Mouse (Mus musculus): ENCODE measurements around the gene Tmem120a. TPM values are rescaled to one million over a fixed set of nuclear protein-coding genes. Genes with fewer than 3 reads are reported as not detected.

Tmem120a gene
- polyA plus RNA-seq, 1 experiment, result 14.4 TPM

DNA sequence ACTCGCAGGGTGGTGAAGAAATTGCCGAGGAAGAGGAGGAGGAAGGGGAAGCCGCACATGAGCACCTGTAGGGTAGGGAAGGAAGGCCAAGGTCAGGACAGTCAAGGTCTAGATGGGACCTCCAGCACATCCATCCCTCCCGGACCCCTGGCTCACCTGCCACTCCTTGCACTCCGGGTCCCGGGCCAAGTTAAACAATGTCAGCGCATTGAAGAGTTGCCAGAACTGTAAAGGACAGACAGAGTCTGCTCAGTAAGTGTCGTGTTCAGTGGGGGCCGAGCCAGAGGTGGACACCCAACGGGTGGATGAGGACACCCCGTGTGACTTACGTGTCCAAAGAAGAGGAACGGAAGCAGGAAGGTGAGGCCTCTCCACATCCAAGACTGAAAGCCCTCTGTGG lies 8.5 kb downstream of the Tmem120a start:
- Histone ChIP-seq H3K4me1 (ENCODE audit: control insufficient read depth, insufficient read depth, low read length) (no peaks in the 10 kb centered on the region), H3K4me3 (ENCODE audit: insufficient read depth, low read length) (no peak overlapping the region), H3K27ac (ENCODE audit: insufficient read depth, low read length) (no peak overlapping the region)
- TF ChIP-seq POLR2A (IDR thresholded peaks at IDR 0.05; ENCODE audit: extremely low read depth, insufficient read depth, low read length) (no peak), CTCF (IDR thresholded peaks at IDR 0.05; ENCODE audit: extremely low read depth, insufficient read depth, low read length) (no peak)

DNA sequence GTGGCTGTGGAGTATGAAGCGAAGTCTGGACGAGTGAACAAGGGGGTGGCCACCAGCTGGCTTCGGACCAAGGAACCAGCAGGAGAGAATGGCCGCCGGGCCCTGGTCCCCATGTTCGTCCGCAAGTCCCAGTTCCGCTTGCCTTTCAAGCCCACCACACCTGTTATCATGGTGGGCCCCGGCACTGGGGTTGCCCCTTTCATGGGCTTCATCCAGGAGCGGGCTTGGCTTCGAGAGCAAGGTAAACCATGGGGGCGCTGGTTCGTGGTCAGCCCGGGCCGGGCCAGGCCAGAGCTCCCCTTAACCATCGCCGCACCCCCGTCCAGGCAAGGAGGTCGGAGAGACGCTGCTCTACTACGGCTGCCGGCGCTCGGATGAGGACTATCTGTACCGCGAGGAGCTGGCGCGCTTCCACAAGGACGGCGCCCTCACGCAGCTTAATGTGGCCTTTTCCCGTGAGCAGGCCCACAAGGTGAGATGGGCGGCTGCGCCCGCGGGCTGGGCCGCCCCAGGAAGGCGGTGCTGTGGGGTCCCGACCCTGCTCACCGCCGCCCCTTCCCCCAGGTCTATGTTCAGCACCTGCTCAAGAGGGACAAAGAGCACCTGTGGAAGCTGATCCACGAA lies 10.1 kb downstream of the Tmem120a start:
- Histone ChIP-seq H3K4me1 (ENCODE audit: control insufficient read depth, insufficient read depth, low read length) (no peaks in the 10 kb centered on the region), H3K27ac (ENCODE audit: insufficient read depth, low read length) (no peak overlapping the region), H3K4me3 (ENCODE audit: insufficient read depth, low read length) (no peak overlapping the region)
- TF ChIP-seq POLR2A (IDR thresholded peaks at IDR 0.05; ENCODE audit: extremely low read depth, insufficient read depth, low read length), result no peak
- no peak for TF ChIP-seq CTCF (IDR thresholded peaks at IDR 0.05; ENCODE audit: extremely low read depth, insufficient read depth, low read length)

DNA sequence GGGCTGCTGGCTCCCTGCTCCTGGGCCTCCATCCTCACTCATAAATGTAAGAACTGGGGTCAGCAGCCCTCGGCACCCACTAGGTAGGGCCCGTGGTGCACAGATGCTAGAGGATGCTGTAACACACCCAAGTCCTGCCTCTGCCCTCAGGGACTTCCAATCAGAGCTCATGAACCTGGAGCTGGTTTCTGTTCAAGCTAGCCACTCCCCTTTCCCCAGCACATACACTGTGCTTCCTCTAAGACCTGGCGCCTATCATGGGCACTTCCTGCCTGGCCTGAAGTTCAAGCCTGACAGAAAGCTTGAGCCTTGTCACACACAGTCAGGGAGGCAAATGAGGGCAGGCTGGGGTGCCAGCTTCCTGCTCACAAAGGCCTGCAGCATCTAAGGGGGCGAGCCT lies 11.2 kb downstream of the Tmem120a start:
- H3K4me3 ChIP-seq (ENCODE audit: insufficient read depth, low read length), result no peak overlapping the region
- TF ChIP-seq CTCF (IDR thresholded peaks at IDR 0.05; ENCODE audit: extremely low read depth, insufficient read depth, low read length), result no peak
- TF ChIP-seq POLR2A (IDR thresholded peaks at IDR 0.05; ENCODE audit: extremely low read depth, insufficient read depth, low read length), result no peak
- no peaks in the 10 kb centered on the region for H3K4me1 ChIP-seq (ENCODE audit: control insufficient read depth, insufficient read depth, low read length)
- no peak overlapping the region for H3K27ac ChIP-seq (ENCODE audit: insufficient read depth, low read length)

- Histone ChIP-seq H3K4me3 (ENCODE audit: insufficient read depth, low read length) (no peak overlapping the region), H3K27ac (ENCODE audit: insufficient read depth, low read length) (no peak overlapping the region), H3K4me1 (ENCODE audit: control insufficient read depth, insufficient read depth, low read length) (no peaks in the 10 kb centered on the region)
- no peak for TF ChIP-seq CTCF (IDR thresholded peaks at IDR 0.05; ENCODE audit: extremely low read depth, insufficient read depth, low read length)
- TF ChIP-seq POLR2A (IDR thresholded peaks at IDR 0.05; ENCODE audit: extremely low read depth, insufficient read depth, low read length), result no peak
Observed at GRCm38 (mm10) chr5:135731322-135731721, 12.9 kb downstream of the Tmem120a start.

- Histone ChIP-seq H3K4me3 (ENCODE audit: insufficient read depth, low read length) (no peak overlapping the region), H3K4me1 (ENCODE audit: control insufficient read depth, insufficient read depth, low read length) (peaks cover under 1% of the 10 kb centered on the region; the same call in 1 of the 2 replicates), H3K27ac (ENCODE audit: insufficient read depth, low read length) (no peak overlapping the region)
- TF ChIP-seq POLR2A (IDR thresholded peaks at IDR 0.05; ENCODE audit: extremely low read depth, insufficient read depth, low read length) (no peak), CTCF (IDR thresholded peaks at IDR 0.05; ENCODE audit: extremely low read depth, insufficient read depth, low read length) (no peak)
Observed at GRCm38 (mm10) chr5:135730916-135731315, 13.3 kb downstream of the Tmem120a start.

DNA sequence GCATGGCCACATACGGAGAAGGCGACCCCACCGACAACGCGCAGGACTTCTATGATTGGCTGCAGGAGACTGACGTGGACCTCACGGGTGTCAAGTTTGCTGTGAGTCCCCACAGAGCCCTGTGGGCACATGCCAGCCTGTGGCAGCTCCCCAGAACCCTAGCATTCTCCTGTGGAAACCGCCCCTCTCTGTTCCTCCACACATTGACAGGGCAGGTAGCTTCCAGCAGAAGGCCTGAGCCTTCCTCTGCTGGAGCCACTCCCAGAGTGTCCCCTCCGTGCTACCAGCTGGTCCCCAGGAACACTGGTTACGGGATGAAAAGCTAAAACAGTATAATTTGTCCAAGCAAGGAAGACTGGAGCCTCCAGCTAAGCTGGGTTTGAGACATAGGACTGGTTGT lies 14.0 kb downstream of the Tmem120a start:
- TF ChIP-seq CTCF (IDR thresholded peaks at IDR 0.05; ENCODE audit: extremely low read depth, insufficient read depth, low read length) (no peak), POLR2A (IDR thresholded peaks at IDR 0.05; ENCODE audit: extremely low read depth, insufficient read depth, low read length) (no peak)
- Histone ChIP-seq H3K4me1 (ENCODE audit: control insufficient read depth, insufficient read depth, low read length) (peaks cover 2% of the 10 kb centered on the region; the same call in 1 of the 2 replicates), H3K27ac (ENCODE audit: insufficient read depth, low read length) (no peak overlapping the region), H3K4me3 (ENCODE audit: insufficient read depth, low read length) (no peak overlapping the region)

DNA sequence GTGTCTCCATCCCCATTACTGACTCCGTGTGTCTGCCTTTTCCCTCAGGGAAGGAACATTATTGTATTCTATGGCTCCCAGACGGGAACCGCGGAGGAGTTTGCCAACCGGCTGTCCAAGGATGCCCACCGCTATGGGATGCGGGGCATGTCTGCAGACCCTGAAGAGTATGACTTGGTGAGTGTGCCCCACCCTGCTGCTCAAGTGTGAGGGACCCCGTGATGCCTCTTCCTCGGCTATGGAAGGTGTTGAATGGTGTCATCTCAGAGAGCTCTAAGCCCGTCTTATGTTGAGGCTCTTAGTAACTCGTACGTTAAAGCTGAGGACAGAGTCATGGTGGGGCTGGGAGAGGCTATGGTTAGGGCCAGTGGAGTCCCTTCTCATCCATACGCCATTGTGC lies 14.9 kb downstream of the Tmem120a start:
- H3K4me1 ChIP-seq (ENCODE audit: control insufficient read depth, insufficient read depth, low read length), result peaks cover 4% of the 10 kb centered on the region; the same call in 1 of the 2 replicates
- no peak overlapping the region for H3K4me3 ChIP-seq (ENCODE audit: insufficient read depth, low read length)
- no peak for TF ChIP-seq CTCF (IDR thresholded peaks at IDR 0.05; ENCODE audit: extremely low read depth, insufficient read depth, low read length)
- no peak for TF ChIP-seq POLR2A (IDR thresholded peaks at IDR 0.05; ENCODE audit: extremely low read depth, insufficient read depth, low read length)
- no peak overlapping the region for H3K27ac ChIP-seq (ENCODE audit: insufficient read depth, low read length)

DNA sequence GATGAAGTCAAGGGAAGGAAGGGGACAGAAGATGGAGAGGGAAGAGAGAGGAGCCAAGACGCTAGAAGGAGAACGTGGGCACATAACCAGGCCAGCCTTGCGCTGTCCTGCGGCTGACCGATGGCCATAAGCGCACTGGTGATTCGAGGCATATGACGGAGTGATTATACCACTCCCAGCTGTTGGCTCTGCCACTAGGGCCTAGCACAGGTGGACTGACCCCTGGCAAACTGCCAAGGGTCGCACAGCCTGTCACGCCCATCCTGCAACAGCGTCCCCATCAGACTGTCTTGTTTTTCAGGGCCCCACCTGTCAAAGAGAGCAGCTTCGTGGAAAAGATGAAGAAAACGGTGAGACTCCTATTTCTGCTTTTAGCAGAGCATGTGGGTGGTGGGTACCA lies 15.9 kb downstream of the Tmem120a start:
- Histone ChIP-seq H3K4me3 (ENCODE audit: insufficient read depth, low read length) (no peak overlapping the region), H3K27ac (ENCODE audit: insufficient read depth, low read length) (no peak overlapping the region), H3K4me1 (ENCODE audit: control insufficient read depth, insufficient read depth, low read length) (peaks cover 4% of the 10 kb centered on the region; the same call in 1 of the 2 replicates)
- TF ChIP-seq CTCF (IDR thresholded peaks at IDR 0.05; ENCODE audit: extremely low read depth, insufficient read depth, low read length) (no peak), POLR2A (IDR thresholded peaks at IDR 0.05; ENCODE audit: extremely low read depth, insufficient read depth, low read length) (no peak)

- TF ChIP-seq POLR2A (IDR thresholded peaks at IDR 0.05; ENCODE audit: extremely low read depth, insufficient read depth, low read length), result no peak
- no peak for TF ChIP-seq CTCF (IDR thresholded peaks at IDR 0.05; ENCODE audit: extremely low read depth, insufficient read depth, low read length)
- Histone ChIP-seq H3K27ac (ENCODE audit: insufficient read depth, low read length) (no peak overlapping the region), H3K4me1 (ENCODE audit: control insufficient read depth, insufficient read depth, low read length) (peaks cover 4% of the 10 kb centered on the region; the same call in 1 of the 2 replicates), H3K4me3 (ENCODE audit: insufficient read depth, low read length) (no peak overlapping the region)
Observed at GRCm38 (mm10) chr5:135727871-135728270, 16.4 kb downstream of the Tmem120a start.

- peaks cover 8% of the 10 kb centered on the region for H3K4me1 ChIP-seq (ENCODE audit: control insufficient read depth, insufficient read depth, low read length)
- H3K27ac ChIP-seq (ENCODE audit: insufficient read depth, low read length), result no peak overlapping the region
- no peak overlapping the region for H3K4me3 ChIP-seq (ENCODE audit: insufficient read depth, low read length)
- no peak for TF ChIP-seq CTCF (IDR thresholded peaks at IDR 0.05; ENCODE audit: extremely low read depth, insufficient read depth, low read length)
- no peak for TF ChIP-seq POLR2A (IDR thresholded peaks at IDR 0.05; ENCODE audit: extremely low read depth, insufficient read depth, low read length)
Observed at GRCm38 (mm10) chr5:135726641-135727346, 17.5 kb downstream of the Tmem120a start.
